Mouse (Mus musculus): ENCODE measurements at regions not wholly inside any gene's neighbourhood (a gene's known extent, or its start where the extent isn't known, plus 50 kb on each side); places are given as distances from the start of the nearest gene placed in this dataset.

DNA sequence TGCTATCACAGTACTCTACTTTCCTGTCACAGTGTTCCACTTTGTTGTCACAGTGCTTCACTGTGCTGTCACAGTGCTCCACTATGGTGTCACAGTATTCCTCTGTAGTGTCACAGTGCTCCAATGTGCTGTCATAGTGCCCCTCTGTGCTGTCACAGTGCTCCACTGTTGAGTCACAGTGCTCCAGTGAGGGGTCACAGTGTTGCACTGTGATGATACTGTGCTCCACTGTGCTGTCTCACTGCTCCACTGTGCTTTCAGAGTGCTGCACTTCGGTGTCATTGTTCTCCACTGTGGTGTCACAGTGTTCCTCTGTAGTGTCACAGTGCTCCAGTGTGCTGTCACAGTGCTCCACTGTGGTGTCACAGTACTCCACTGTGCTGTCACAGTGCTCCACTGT is 75.0 kb upstream of the Trpm1 start:
- TF ChIP-seq CTCF (IDR thresholded peaks at IDR 0.05; ENCODE audit: control insufficient read depth, insufficient read depth, insufficient replicate concordance, low read depth, low read length), result no peak
- TF ChIP-seq POLR2A (IDR thresholded peaks at IDR 0.05; ENCODE audit: control insufficient read depth, low read depth, low read length), result no peak

All from testis, adult 2 months (tissue).